Mouse (Mus musculus): ENCODE measurements at regions not wholly inside any gene's neighbourhood (a gene's known extent, or its start where the extent isn't known, plus 50 kb on each side); places are given as distances from the start of the nearest gene placed in this dataset.

- TF ChIP-seq MAFK (IDR thresholded peaks at IDR 0.05; ENCODE audit: insufficient replicate concordance, low read length): no peak
- TF ChIP-seq ZNF384 (IDR thresholded peaks at IDR 0.05; ENCODE audit: low read depth, low read length): no peak
- TF ChIP-seq ZMIZ1 (IDR thresholded peaks at IDR 0.05; ENCODE audit: low read depth, low read length): no peak
- TF ChIP-seq ZC3H11A (IDR thresholded peaks at IDR 0.05; ENCODE audit: low read depth, low read length): no peak
- TF ChIP-seq JUN (IDR thresholded peaks at IDR 0.05; ENCODE audit: insufficient read depth, low read depth, low read length): no peak
- TF ChIP-seq SMC3 (IDR thresholded peaks at IDR 0.05; ENCODE audit: low read depth, low read length): no peak
- no peak for TF ChIP-seq ZKSCAN1 (IDR thresholded peaks at IDR 0.05; ENCODE audit: borderline replicate concordance, low read depth, low read length)
- no peak for TF ChIP-seq POLR2A (IDR thresholded peaks at IDR 0.05; ENCODE audit: low read depth, low read length)
- no peak for TF ChIP-seq NELFE (IDR thresholded peaks at IDR 0.05; ENCODE audit: low read depth, low read length)
Measured at GRCm38 (mm10) chr3:42065093-42065935, 322.9 kb downstream of the D3Ertd751e start.
